Mouse (Mus musculus) spleen, adult 18-20 months (tissue): ENCODE data around the gene R3hcc1l.

Experiments
- DNase-seq, 2 experiments: peaks; one replicate each; pipeline ENCODE4 v3.0.0; 2022; ENCODE audit warnings: mixed read lengths in 2 of 2

The R3hcc1l gene

DNA sequence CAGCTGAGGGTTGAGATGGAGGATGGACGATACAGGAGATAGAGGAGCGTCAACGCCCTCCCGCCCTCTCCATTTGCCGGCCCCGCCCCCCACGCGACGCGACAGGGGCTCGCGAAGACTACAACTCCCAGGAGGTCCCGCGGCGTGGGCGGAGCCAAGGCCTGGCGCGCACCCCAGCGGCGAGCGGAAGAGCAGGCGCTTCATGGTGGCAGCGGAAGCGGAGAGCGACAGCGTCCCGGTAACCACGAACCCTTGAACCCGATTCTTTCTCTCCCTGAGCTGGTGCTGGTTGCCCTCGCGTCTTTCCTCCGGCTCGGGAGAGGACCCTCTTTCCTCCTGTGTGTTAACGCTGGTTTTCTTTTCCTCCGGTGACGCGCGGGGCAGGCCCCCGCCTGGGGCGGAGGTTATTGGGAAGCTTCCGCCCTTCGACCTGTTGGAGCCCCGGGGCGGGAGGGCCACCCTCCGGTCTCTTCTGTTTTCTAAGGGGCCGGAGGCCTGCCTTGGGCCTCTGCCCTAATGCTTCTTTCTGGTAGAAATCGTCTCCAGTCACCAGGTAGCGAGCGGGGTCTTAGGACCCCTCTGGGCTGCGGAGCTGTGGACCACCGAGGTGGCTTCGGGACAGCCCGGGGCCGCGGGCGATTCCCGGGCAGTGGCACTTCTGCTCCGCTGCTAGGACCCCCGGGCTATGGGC, at the start of gene R3hcc1l:
Gene R3hcc1l (plus strand): TSS at position 140 of the 691 bp plus-strand sequence.
- DNase-seq = peak; percentile 92 to 98

DNA sequence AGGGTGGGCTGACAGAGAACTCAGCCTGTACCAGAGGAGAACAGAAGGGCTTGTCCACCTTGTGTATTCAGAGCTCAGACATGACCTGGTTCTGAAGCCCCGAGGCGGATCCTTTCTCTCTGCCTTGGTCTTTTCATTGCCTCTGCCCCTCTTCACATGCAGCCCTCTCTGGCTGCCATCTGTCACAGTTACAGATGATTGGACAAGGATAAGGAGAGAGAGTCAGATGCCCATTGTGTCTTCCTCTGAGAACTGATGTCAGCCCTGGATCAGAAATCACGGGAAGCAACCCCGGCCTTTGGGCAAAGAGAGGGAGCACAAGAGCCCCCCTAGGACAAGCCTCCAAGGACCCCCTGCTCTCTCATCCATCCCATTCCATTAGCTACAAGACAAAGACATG, 47.0 kb upstream of the R3hcc1l start:
- no peak for DNase-seq

DNA sequence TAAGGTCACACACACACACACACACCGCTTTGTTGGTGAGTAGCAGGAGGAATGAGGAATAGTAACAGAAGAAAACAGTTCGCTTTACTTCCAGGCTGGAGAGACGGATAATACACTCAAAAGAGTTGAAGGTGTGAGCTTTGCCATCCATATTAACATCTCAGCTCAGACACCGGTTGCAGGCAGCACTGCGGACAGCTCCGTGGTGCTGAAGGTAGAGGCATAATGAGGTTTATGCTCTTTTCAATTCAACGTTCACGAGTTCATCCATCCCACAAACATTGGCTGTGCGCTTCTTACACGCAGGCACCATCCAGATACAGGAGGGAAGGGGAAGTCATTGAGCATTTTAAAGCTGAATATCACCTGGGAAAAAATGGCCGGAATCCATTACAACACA, 45.7 kb upstream of the R3hcc1l start:
- no peak for DNase-seq

DNA sequence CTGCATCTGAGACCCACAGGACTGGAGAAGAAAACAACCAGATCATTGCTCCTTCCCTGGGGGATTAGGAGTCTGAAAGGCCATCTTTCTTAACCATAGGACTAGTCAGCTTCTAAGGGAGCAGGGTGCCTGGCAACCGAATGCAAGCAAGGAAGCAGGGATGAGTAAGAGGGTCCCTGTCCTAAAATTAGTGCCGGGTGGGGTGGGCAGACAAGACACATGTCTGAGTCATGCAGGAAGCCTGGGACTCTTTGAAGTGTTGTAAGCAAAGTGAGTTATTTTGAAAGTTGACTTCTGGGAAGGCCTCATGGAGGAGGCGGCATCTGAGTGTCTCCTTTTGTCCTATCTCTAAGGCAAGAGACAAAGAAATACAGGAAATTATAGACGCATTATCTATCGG, 40.8 kb upstream of the R3hcc1l start:
- DNase-seq = no peak

DNA sequence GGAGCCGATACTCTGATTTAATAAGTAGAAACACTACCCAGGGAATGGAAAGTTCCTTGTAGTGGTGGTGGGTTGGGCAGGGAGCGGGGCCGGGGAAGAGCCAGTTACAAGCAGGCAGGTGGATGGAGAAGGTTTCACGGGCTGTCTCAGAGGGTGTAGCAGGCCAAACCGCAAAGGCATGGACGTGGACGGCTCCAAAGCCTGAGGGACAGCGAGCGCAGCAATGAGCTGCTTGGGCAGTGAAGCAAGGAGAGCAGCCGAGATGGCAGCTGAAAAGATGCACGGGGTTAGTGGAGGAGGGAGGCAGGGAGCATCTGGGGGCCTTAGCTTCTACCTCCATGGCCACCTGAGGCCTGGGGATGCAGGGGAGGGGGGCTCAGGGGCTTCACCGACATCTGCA, 40.3 kb upstream of the R3hcc1l start:
- no peak for DNase-seq

DNA sequence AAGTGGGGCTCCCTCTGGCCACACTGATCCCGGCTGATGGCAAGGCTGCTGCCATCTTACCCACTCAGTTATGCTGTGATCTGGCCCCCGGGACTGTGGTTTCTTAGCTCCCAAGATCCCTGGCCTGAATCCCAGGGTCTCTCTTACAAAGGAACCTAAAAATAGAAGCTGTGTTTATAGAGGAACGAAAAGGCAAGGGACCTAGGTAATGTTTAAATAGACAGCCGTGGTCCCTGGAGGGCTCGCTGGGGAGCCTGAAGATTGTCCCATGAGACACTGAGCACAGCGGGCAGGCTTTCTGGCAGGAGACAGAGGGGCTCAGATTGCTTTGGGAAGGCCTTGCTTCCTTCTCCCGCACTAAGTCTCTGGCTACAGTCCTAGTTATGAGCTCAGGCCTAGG, 33.1 kb upstream of the R3hcc1l start:
- no peak for DNase-seq

DNA sequence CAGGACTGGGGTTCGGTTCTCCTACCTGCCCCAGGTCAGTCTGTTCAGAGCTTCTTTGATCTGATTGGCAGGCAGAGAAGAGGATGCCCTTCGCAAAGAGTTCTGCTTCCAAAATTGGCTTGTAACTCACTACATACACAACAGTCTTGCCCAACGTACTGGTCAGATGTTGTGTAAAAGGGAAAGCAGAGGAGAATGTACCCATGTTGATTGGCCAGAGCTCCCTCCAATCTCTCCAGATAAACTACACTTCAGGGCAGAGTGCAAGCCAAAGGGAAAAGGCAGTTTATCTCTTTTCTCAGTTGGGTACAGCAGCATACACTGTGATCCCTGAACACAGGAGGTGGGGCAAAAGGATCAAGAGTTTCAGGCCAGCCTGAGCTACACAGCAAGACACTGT, 31.3 kb upstream of the R3hcc1l start:
- no peak for DNase-seq

DNA sequence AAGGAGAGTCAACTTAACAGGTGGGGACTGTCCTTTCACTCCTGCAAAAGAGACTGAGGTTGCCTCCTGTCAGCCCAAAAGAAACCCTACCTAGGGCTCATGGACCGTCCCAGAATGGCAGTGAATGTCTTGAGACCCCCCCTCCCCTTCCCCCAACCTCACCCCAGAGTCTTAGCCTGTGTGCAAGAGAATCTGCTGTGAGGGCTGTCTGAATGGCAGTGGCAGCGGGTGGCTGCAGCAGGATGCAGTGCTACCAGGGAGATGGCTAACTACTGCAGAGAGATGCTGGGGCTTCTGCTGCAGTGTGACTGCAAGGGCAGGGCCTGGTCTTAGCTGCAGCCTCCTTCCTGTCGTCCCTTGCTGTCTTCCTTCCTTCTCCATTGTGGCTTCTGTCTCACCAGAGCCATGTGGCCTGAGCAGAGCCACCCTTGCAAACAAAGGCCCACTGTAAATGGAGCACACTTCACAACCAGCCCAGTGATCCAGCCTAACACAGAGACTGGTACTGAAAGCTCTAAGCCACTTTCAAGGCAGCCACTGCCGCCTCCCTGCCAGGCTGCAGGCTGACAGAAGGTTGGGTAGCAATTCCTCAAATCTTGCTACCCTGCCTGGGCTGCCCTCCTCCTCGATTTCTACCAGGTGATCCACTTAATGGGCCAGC, 25.2 kb upstream of the R3hcc1l start:
- no peak for DNase-seq

DNA sequence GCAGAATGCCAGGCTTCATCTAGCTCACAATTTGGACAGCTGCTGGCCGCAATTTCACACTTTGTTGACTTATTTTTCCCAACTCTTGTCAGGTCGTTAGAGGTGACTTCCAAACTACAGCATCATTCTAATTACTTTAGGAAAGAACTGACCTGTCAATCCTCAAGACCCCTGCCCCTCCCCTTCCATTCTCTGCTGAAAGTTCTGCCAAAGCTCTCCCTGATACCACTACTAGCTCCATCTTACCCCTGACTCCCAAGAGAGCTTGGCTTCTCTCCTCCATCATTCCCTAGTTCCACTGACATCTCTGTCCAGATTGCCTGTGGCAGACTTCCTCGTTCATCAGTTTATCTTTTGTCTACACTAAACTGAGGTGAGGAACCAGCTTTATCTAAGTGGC, 14.4 kb upstream of the R3hcc1l start:
- DNase-seq = no peak

DNA sequence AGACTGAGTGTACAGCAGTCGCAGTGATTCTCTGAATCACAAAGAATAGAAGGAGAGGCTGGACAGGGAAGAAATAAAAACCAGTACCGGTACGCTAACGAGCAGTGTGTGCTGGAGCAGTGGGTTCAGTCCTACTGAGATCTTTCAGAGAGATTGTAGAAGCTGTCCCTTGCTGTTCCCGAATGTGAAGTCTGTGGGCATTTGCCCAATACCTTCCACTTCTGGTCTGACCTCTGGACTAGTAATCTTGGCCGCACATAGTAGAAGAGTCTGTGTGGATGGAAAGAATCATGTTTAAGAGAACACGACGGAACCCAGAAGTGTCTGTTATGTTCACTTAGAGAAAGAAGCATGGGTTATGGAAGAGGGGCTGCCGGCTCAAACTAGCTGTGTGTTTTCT, 8.9 kb upstream of the R3hcc1l start:
- DNase-seq = no peak

DNA sequence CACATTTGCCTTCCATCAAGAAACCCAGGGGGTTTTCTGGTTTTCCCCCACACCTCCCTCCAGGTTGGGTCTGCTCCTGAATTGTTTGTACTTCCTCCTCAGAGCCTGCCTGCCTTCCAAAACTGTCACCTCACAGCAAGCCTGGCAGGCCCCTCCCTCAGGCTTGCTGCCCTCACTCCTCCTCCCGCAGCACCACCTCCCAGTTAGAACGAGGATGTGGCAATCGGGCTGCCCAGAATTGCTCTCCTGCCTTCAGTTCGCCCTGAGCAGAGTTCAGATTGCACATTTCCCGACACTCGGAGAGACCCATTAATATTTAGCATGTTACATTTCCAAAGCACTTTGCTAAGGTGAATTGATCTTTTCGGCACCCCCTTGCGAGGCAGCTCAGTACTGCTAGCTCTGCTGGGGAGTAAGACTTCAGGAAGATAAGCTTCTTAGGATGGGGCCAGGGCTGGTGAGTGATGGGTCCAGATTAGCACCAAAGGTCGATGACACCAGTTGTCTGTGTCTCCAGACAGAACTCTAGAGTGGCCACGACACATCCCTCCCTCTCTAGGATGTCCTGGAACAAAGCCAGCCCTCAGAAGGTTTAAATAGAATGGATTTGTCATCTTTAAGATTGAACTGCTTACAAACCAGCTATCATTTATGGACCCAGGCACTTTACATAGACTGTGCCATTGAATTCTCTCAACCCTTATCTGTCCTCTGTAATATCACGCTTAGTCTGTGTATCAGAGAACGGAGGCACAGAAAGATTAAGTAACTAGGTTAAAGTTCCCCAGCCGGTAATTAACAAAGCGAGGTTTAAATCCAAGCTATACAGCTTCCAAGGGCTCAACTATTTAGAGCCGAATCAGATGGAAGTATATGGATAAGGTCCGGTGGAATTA, 8.0 kb upstream of the R3hcc1l start:
- no peak for DNase-seq

DNA sequence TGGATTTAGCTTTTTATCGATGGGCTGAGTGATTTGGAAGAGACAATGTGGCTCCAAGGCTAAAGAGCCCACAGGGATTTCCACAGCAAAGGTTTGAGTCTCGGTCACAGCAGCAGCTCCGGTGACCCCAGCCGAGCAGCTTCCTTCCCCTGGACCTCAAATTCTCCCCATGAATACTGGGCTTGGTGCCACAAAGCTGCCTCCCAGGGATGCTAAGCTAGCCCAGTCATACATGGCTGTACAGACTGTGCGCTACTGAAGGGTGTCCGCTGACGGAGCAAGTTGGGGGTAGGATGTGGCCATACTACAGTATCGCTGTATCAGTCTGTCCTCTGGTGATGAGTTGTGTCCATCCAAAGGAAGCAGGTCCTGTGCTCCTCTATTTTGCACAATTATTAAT, 2.9 kb upstream of the R3hcc1l start:
- DNase-seq = no peak

DNA sequence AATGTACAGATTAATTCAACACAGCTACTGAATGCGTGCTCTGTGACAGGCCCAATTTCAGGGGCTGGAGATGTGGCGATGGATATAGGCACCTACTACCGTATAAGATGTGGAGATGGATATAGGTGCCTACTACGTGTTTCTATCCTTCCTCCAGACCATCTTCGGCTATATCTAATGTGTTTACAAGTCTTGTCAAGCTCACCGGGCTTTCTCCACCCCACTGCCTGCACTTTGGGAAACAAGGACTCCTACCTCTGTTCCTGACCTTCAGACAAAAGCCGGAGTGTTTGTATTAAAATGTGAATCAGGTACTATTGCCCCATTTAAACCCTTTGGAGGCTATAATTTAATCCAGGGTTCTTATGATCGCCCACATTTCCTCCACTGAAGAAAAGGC, 2.4 kb upstream of the R3hcc1l start:
- DNase-seq = no peak

DNA sequence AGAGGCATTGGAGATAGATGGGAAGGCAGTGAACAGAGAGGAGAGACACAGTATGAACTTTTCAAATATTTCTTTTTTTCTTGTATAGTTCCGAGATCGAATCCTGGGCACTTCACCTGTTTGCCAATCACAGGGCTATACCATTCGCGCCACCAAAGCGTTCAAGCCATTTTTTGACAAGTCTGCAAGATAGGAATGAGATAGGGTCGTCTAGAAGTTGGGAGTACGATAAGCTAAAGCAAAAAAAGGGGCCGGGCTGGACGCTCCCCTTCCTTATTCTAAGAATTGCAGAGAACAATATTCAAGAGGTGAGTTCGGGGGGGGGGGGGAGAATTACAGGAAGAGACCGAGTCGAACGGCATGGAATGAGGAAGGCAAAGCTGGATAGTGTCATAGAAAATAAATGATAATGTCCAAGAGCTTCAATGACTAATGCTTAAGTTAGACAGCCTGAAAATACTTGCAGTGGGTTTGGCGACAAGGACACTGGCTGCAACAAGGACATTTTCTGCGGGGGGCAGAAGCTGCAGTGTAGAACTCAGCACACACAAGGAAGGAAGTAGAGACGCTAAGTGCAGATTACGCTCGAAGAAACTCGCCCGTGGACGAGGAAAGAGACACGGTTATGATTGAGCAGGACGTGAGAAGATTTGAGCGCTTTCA, 471 bp upstream of the R3hcc1l start:
- DNase-seq = peak in 1 of 2 experiments; percentile 8

DNA sequence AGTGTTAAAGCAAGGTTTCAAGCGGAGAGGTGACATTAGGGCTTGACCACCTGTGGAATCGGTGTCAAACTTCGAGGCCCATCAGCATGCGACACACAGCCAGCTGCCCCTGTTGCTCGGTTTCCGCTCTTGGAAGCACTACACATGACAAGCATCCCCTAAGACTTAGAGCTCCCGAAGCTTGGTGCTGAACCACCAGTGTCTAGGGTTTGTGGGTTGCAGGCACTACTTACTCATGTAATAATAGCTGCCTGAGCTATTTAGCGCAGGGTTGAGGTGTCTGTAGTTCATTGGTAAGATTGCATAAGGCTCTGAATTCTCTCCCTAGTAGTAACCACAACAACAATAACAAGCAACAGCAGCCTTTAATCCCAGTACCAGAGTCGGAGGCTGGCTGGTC, 1.2 kb downstream of the R3hcc1l start:
- DNase-seq = no peak

DNA sequence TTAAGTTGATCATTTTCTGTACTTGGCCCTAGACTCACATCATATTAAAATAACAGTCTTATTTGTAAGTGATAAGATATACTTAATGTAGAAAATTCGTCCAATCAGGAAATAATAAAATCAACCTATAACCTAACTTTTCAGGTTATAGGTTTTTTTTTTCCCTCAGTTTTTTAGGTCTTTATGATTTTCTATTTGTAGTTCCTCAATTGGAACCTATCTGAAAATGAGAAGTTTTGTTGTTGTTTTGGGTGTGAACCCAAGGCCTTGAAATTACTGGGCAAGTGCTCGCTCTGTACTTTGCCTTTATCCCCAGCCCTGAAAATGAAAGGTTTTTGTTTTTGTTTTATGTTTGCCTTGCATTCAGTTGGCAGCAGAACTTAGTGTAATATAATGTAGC, 6.1 kb downstream of the R3hcc1l start:
- no peak for DNase-seq

DNA sequence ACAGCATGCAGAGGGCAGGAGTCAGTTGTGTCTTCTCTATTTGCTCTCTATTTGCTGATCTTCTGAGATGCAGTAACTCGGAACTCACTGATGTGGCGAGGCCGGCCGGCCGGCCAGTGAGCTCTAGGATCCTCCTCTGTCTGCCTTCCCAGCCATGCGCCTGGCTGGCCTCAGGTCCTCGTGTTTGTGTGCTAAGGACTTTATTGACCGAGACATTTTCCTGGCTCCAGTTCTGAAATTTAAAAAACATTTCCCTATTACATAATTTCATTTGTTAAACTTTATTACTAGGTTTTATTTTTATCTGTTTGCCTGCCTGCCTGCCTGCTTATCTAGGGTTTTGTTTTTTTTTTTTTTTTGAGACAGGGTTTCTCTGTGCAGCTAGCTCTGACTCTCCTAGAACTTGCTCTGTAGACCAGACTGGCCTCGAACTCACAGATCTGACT, 11.5 kb downstream of the R3hcc1l start:
- no peak for DNase-seq

DNA sequence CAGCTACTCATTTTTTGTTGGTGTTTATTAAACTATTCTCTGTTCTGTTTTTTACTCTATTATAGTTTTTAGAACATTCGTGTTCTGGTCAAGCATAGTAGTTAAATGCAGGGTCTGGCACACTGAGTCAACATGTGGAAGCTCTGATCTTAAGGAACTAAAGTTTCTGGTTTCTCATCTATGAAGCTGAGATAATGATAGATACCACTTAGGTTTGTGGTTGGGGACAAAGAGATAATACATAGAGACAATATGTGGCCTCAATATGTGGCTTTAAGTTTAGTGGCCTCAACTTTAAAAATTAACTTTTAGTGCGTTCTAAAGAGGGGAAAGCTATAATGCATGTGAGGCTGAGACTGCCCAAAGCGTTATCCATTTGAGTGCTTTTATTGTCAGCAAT, 15.9 kb downstream of the R3hcc1l start:
- DNase-seq = no peak

DNA sequence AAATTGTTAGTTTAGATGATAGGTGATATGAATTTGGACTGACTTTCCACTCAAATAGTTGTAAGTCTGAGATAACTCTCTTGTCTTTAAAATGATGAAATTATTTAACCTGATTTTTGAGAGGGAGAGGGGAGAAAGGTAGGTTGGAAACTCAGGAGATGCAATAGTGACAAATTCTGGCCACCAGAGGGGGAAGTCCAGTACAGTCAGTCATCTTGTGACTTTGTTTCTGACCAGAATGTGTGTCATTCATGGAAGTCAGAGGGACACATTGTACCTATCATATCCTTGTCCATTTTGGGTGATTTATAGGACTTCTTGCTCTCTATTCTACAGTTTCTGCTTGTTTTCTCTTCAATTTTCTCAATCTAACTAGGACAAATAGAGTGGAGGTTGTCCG, 19.0 kb downstream of the R3hcc1l start:
- DNase-seq = no peak

DNA sequence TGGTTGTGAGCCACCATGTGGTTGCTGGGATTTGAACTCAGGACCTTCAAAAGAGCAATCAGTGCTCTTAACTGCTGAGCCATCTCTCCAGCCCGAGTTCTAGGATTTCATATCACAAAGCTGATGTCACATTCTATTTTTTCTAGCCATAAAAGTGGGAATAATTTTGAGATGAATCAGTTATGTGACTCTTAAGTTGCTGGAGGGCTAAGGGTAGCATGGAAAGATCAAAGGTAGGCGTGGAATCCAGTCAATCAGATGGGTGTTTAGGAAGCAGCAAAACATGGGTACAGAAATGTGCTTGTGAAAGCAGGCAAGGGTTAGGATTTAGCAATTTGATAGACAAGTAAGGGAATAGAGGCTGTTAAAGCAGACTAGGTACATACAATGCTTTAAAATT, 20.4 kb downstream of the R3hcc1l start:
- DNase-seq = no peak

DNA sequence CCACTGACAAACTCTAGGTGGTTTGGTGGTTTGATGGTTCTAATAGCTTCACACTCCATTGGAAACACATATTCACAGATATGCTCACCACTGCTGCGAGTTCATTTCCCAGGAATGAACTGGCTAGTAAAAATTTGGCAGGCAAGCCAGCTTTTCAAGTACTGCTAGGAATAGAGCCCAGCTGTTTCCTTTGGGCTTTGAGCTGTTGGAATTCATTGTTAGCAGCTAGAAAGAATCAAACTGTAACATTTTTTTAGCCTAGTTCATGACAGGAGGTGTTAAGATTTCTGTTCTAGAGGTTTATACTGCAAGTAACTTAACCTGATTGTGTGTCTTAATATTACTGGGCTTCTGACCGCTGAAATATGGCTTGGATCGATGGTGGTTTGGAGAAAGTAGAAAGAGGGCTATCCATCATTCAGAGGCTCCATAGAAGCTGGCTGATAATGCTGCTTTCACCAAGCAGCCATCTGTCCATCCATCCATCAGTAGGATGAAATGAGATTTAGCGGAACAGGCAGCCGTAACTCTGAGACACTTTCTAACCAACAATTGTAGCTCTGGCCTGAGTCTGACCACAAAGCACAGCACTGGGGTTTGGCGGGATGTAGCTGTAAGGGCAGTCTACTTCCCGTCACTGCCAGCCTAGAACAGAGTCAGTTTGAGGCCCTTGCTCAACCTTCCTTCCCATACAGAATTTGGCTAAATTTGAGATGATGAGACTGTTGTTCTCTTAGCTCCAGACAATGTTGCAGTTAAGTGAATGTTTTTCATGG, 21.0 kb downstream of the R3hcc1l start:
- no peak for DNase-seq

DNA sequence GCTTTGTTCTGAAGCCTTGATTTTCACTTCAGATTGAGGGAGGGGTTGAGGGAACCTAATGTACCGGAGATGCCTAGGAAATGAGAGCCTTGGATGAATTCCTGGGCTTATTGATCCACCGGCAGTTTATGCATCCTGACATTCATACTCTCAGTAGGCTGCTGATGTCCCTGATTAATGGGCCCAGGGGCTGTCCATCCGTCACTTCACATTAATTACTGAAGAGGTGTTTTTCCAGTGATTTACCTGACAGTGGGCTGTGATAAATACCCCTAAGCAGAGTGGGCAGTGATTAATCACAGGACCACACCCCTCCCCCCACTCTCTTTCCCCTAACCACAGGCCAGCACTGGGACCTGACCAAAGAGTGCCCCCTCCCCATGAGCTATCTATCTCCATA, 22.1 kb downstream of the R3hcc1l start:
- DNase-seq = no peak
